Mouse (Mus musculus) kidney, embryonic 15.5 days (tissue): ENCODE data around the gene Krtap3-2. TPM values are rescaled to one million over a fixed set of nuclear protein-coding genes. Genes with fewer than 3 reads are reported as not detected.
"Not testable (repeated sequence)": the region's sequence is repeated elsewhere in the genome, so short reads cannot be mapped to it uniquely, and the experiment has no call there.

Experiments
- ATAC-seq: fragments of 200-750 bp; cut with Nextera tagmentation; replicated peaks from 2 replicates; pipeline ENCODE4 v1.8.0; 2017; ENCODE audit warnings: moderate TSS enrichment; ENCODE audit not compliant: low FRiP score
- H3K27ac ChIP-seq: fragments of 300-500 bp; sonication (generic); 2 replicates; pipeline ENCODE4 v1.5.1; 2015; ENCODE audit warnings: mild to moderate bottlenecking, inconsistent platforms
- H3K27me3 ChIP-seq: fragments of 300-500 bp; sonication (generic); 2 replicates; pipeline ENCODE4 v1.6.1; 2015; ENCODE audit warnings: inconsistent platforms
- H3K36me3 ChIP-seq: fragments of 300-500 bp; sonication (generic); 2 replicates; pipeline ENCODE4 v1.6.1; 2015; ENCODE audit warnings: inconsistent platforms
- H3K4me1 ChIP-seq: fragments of 300-500 bp; sonication (generic); 2 replicates; pipeline ENCODE4 v1.6.1; 2015; ENCODE audit warnings: inconsistent platforms
- H3K4me2 ChIP-seq: fragments of 300-500 bp; sonication (generic); 2 replicates; pipeline ENCODE4 v1.6.1; 2015; ENCODE audit warnings: moderate library complexity, mild to moderate bottlenecking, inconsistent platforms
- H3K4me3 ChIP-seq: fragments of 300-500 bp; sonication (generic); replicated peaks from 2 replicates; pipeline ENCODE4 v1.5.1; 2015; ENCODE audit warnings: mild to moderate bottlenecking, inconsistent platforms
- H3K9ac ChIP-seq: fragments of 300-500 bp; sonication (generic); 2 replicates; pipeline ENCODE4 v1.6.1; 2015; ENCODE audit warnings: mild to moderate bottlenecking, inconsistent platforms
- H3K9me3 ChIP-seq: fragments of 300-500 bp; sonication (generic); replicated peaks from 2 replicates; pipeline ENCODE4 v1.6.1; 2016; ENCODE audit warnings: inconsistent platforms
- WGBS: fragments of 180-500 bp; shearing (Covaris S2); methylation state at CpG from one replicate; pipeline ENCODE4 v1.1.7; 2015; ENCODE audit warnings: mixed read lengths; 5-methylcytosine and 5-hydroxymethylcytosine counted together
- polyA plus RNA-seq: library from polyadenylated mRNA; unstranded; fragments of >200 nt; fragmentation: Nextera tagmentation; extraction: Ambion mirVana; gene quantifications from 2 replicates; pipeline ENCODE4 v1.2.1, GENCODE M21; 2015

Gene Krtap3-2
- not detected in 2 replicates for polyA plus RNA-seq

GRCm38 (mm10) chr11:99556753-99557152 is at the start of gene Krtap3-2:
Gene Krtap3-2, minus strand, starts transcription at chr11:99556853.
- Histone ChIP-seq H3K9me3 (no peaks in the 10 kb centered on the region), H3K4me3 (no peak within 1 kb of the TSS), H3K9ac (no peak within 1 kb of the TSS), H3K4me2 (no peak within 1 kb of the TSS), H3K36me3 (no peaks in the 10 kb centered on the region), H3K4me1 (no peaks in the 10 kb centered on the region), H3K27me3 (no peaks in the 10 kb centered on the region), H3K27ac (no peak within 1 kb of the TSS)
- 66% methylated on average over 2 of the region's 2 CpGs for WGBS
- no peak for ATAC-seq

DNA sequence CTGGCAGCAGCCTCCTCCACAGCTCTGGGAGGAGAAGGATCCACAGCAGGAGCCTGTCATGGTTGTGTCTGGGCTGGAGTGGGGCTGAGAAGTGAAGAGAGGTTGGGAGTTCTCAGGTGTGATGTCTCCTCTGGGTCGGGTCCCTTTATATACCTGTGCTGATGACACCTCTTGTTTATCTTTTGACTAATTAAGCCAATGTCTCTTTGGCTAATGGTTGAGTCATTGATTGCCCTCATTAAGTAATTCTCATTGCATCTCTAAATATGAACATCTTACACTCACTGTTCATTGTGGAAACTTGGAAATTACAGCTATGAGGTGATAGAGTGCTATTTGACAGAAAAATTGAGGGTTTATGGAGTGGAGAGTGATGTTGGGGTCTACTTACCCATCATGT is 46.6 kb upstream of the Krtap3-2 start, which contains the start of gene Gm11938:
Gm11938 (minus strand) TSS at position 101 of the 400 bp plus-strand sequence.
- not testable (repeated sequence) for H3K36me3 ChIP-seq, H3K4me2 ChIP-seq, H3K27ac ChIP-seq, H3K27me3 ChIP-seq, H3K9me3 ChIP-seq, H3K4me3 ChIP-seq, H3K4me1 ChIP-seq, ATAC-seq, H3K9ac ChIP-seq
- 47% methylated on average over 1 of the region's 1 CpGs for WGBS

DNA sequence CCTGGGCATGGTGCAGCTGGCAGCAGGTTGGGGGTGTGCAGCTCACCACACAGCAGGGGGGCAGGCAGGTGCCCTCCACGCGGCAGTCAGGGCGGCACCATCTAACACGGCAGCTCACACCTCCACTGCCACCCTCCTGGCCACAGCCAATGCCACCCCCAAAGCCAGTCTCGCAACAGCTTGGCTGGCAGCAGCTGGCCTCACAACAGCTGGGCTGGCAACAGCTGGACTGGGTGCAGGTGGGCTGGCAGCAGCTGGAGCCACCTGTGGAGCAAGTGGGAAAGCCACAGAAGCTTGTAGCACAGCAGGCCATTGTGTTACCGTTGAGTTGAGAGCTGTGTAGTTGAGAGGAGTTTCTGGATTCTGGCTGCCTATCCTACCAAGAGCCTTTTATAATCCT is 41.1 kb upstream of the Krtap3-2 start, which contains the start of gene Krtap9-3:
Krtap9-3 (minus strand) TSS at position 364 of the 400 bp plus-strand sequence.
- WGBS, result 73% methylated on average over 6 of the region's 6 CpGs
- not testable (repeated sequence) for H3K4me3 ChIP-seq, H3K27me3 ChIP-seq, H3K36me3 ChIP-seq, H3K4me1 ChIP-seq, H3K9me3 ChIP-seq, H3K27ac ChIP-seq, H3K4me2 ChIP-seq, H3K9ac ChIP-seq, ATAC-seq

DNA sequence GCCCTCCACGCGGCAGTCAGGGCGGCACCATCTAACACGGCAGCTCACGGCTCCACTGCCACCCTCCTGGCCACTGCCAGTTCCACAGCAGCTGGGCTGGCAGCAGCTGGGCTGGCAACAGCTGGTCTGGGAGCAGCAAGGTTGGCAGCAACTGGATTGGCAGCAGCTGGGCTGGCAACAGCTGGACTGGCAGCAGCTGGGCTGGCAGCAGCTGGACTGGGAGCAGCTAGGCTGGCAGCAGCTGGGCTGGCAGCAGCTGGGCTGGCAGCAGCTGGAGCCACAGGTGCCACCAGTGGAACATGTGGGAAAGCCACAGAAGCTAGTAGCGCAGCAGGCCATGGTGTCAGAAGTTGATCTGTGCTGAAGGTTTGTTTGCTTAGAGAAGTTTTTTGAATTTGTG is 34.3 kb upstream of the Krtap3-2 start, which contains the start of gene Krtap1-3:
Krtap1-3 (minus strand) TSS at position 359 of the 400 bp plus-strand sequence.
- H3K27ac ChIP-seq, result no peak within 1 kb of the TSS
- no peaks in the 10 kb centered on the region for H3K36me3 ChIP-seq
- H3K4me2 ChIP-seq, result no peak within 1 kb of the TSS
- H3K4me3 ChIP-seq, result no peak within 1 kb of the TSS
- H3K9ac ChIP-seq, result no peak within 1 kb of the TSS
- no peaks in the 10 kb centered on the region for H3K9me3 ChIP-seq
- H3K4me1 ChIP-seq, result no peaks in the 10 kb centered on the region
- WGBS, result 78% methylated on average over 6 of the region's 6 CpGs
- no peaks in the 10 kb centered on the region for H3K27me3 ChIP-seq
- ATAC-seq, result no peak

GRCm38 (mm10) chr11:99585096-99585495 is 28.4 kb upstream of the Krtap3-2 start:
- no peaks in the 10 kb centered on the region for H3K36me3 ChIP-seq
- no peak overlapping the region for H3K9ac ChIP-seq
- no peaks in the 10 kb centered on the region for H3K9me3 ChIP-seq
- H3K4me3 ChIP-seq, result no peak overlapping the region
- H3K4me1 ChIP-seq, result no peaks in the 10 kb centered on the region
- H3K27ac ChIP-seq, result no peak overlapping the region
- H3K4me2 ChIP-seq, result no peak overlapping the region
- WGBS, result 89% methylated on average over 7 of the region's 7 CpGs
- H3K27me3 ChIP-seq, result no peaks in the 10 kb centered on the region
- ATAC-seq, result no peak

GRCm38 (mm10) chr11:99583245-99583704 is 26.6 kb upstream of the Krtap3-2 start, which contains the start of gene Krtap1-4:
Gene Krtap1-4, minus strand, starts transcription at chr11:99583654.
- no peak within 1 kb of the TSS for H3K4me3 ChIP-seq
- H3K27me3 ChIP-seq, result no peaks in the 10 kb centered on the region
- no peak within 1 kb of the TSS for H3K9ac ChIP-seq
- no peaks in the 10 kb centered on the region for H3K9me3 ChIP-seq
- H3K4me1 ChIP-seq, result no peaks in the 10 kb centered on the region
- ATAC-seq, result no peak
- no peaks in the 10 kb centered on the region for H3K36me3 ChIP-seq
- 81% methylated on average over 5 of the region's 5 CpGs for WGBS
- H3K27ac ChIP-seq, result no peak within 1 kb of the TSS
- H3K4me2 ChIP-seq, result no peak within 1 kb of the TSS

- H3K4me2 ChIP-seq, result no peak overlapping the region
- no peak overlapping the region for H3K4me3 ChIP-seq
- no peaks in the 10 kb centered on the region for H3K27me3 ChIP-seq
- no peaks in the 10 kb centered on the region for H3K9me3 ChIP-seq
- H3K4me1 ChIP-seq, result no peaks in the 10 kb centered on the region
- H3K9ac ChIP-seq, result no peak overlapping the region
- 82% methylated on average over 6 of the region's 6 CpGs for WGBS
- ATAC-seq, result no peak
- no peak overlapping the region for H3K27ac ChIP-seq
- H3K36me3 ChIP-seq, result no peaks in the 10 kb centered on the region
These were observed 24.9 kb upstream of the Krtap3-2 start for GRCm38 (mm10) chr11:99581564-99581963.

GRCm38 (mm10) chr11:99581051-99581450 is 24.4 kb upstream of the Krtap3-2 start:
- H3K9ac ChIP-seq, result no peak overlapping the region
- no peak overlapping the region for H3K27ac ChIP-seq
- 91% methylated on average over 5 of the region's 5 CpGs for WGBS
- no peak overlapping the region for H3K4me2 ChIP-seq
- no peaks in the 10 kb centered on the region for H3K36me3 ChIP-seq
- no peak for ATAC-seq
- no peak overlapping the region for H3K4me3 ChIP-seq
- H3K27me3 ChIP-seq, result no peaks in the 10 kb centered on the region
- H3K4me1 ChIP-seq, result no peaks in the 10 kb centered on the region
- H3K9me3 ChIP-seq, result no peaks in the 10 kb centered on the region

- ATAC-seq, result no peak
- Histone ChIP-seq H3K9ac (no peak within 1 kb of the TSS), H3K4me2 (no peak within 1 kb of the TSS), H3K27me3 (no peaks in the 10 kb centered on the region), H3K36me3 (no peaks in the 10 kb centered on the region), H3K27ac (no peak within 1 kb of the TSS), H3K4me3 (no peak within 1 kb of the TSS), H3K4me1 (no peaks in the 10 kb centered on the region), H3K9me3 (no peaks in the 10 kb centered on the region)
- 83% methylated on average over 6 of the region's 6 CpGs for WGBS
These were observed 24.0 kb upstream of the Krtap3-2 start, which contains the start of gene Krtap1-5 for GRCm38 (mm10) chr11:99580636-99581035. Gene Krtap1-5, minus strand, starts transcription at chr11:99581016.

DNA sequence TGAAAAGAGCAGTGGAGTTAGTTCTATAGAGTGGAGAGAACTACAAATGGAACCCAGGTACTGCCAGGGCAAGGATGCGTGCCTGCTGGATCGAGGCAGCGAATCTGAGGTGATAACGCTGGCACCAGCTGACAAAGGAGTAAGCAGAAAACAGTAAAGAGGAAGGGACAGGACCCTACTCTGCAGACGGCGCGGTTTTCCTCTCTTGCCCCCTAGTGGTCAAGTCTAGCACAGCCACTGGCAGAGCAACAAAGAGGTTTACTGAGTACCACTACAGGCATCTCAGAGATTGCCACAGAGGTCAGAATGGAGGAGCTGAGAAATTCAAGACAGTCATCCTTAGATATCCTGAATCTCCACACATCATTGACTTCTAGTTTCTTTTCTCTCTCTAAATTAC is 17.5 kb upstream of the Krtap3-2 start:
- ATAC-seq, result 0 out of 2 replicates have a peak, but pooled peaks have one; percentile 67

GRCm38 (mm10) chr11:99573164-99573563 is 16.5 kb upstream of the Krtap3-2 start:
- no peak overlapping the region for H3K9ac ChIP-seq
- H3K4me2 ChIP-seq, result no peak overlapping the region
- H3K27me3 ChIP-seq, result peaks cover 3% of the 10 kb centered on the region; the same call in 1 of the 2 replicates
- no peaks in the 10 kb centered on the region for H3K9me3 ChIP-seq
- no peak overlapping the region for H3K27ac ChIP-seq
- H3K4me1 ChIP-seq, result no peaks in the 10 kb centered on the region
- H3K36me3 ChIP-seq, result no peaks in the 10 kb centered on the region
- ATAC-seq, result no peak
- H3K4me3 ChIP-seq, result no peak overlapping the region
- 57% methylated on average over 4 of the region's 4 CpGs for WGBS

More for the DNA sequence above, 17.5 kb upstream of the Krtap3-2 start:
- Histone ChIP-seq H3K4me3 (no peak overlapping the region), H3K4me2 (peak overlapping the region; percentile 36), H3K9ac (no peak overlapping the region), H3K4me1 (no peaks in the 10 kb centered on the region), H3K9me3 (no peaks in the 10 kb centered on the region), H3K27me3 (peaks cover 3% of the 10 kb centered on the region; the same call in 1 of the 2 replicates), H3K27ac (no peak overlapping the region), H3K36me3 (no peaks in the 10 kb centered on the region)
- 1% methylated on average over 7 of the region's 7 CpGs for WGBS

- no peak within 1 kb of the TSS for H3K9ac ChIP-seq
- no peak for ATAC-seq
- no peaks in the 10 kb centered on the region for H3K9me3 ChIP-seq
- no peak within 1 kb of the TSS for H3K4me3 ChIP-seq
- H3K4me1 ChIP-seq, result no peaks in the 10 kb centered on the region
- H3K36me3 ChIP-seq, result no peaks in the 10 kb centered on the region
- no peak within 1 kb of the TSS for H3K27ac ChIP-seq
- H3K27me3 ChIP-seq, result no peaks in the 10 kb centered on the region
- WGBS, result 69% methylated on average over 7 of the region's 7 CpGs
- H3K4me2 ChIP-seq, result no peak within 1 kb of the TSS
These were observed 9.9 kb upstream of the Krtap3-2 start, which contains the start of gene Krtap3-1 for GRCm38 (mm10) chr11:99566530-99566929. Gene Krtap3-1, minus strand, starts transcription at chr11:99566630.

DNA sequence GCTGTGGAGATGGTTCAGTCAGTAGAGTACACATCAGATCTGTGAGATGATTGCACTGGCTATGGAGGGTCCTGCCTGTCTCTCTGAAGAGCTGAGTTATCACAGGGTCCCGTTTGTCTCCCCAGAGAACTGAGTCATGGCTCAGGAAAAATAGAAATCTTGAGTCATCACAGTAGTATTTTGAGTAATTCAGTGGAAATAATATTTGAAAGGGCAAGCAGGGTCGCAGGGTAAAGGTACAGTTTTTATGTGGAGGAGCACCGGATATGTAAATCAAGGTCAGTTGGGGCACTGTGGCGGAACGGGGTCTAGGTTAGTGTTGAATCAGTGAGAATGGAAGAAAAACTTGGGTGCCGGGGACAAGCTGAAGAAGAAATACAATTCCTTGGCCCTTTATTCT is 5.9 kb upstream of the Krtap3-2 start:
- Histone ChIP-seq H3K4me1 (no peaks in the 10 kb centered on the region), H3K36me3 (no peaks in the 10 kb centered on the region), H3K4me2 (no peak overlapping the region), H3K9me3 (no peaks in the 10 kb centered on the region), H3K27ac (no peak overlapping the region), H3K27me3 (no peaks in the 10 kb centered on the region), H3K9ac (no peak overlapping the region), H3K4me3 (no peak overlapping the region)
- no peak for ATAC-seq
- 65% methylated on average over 6 of the region's 6 CpGs for WGBS
